Mouse (Mus musculus) A20 (cell line): Measurements from ENCODE around the gene Eaf1.
"Not testable (repeated sequence)": the region's sequence is repeated elsewhere in the genome, so short reads cannot be mapped to it uniquely, and the experiment has no call there.

Experiments
- DNase-seq: peaks from one replicate; pipeline ENCODE4 v3.0.0-alpha.2; 2011; ENCODE audit warnings: low read depth, low spot score

The Eaf1 gene

DNA sequence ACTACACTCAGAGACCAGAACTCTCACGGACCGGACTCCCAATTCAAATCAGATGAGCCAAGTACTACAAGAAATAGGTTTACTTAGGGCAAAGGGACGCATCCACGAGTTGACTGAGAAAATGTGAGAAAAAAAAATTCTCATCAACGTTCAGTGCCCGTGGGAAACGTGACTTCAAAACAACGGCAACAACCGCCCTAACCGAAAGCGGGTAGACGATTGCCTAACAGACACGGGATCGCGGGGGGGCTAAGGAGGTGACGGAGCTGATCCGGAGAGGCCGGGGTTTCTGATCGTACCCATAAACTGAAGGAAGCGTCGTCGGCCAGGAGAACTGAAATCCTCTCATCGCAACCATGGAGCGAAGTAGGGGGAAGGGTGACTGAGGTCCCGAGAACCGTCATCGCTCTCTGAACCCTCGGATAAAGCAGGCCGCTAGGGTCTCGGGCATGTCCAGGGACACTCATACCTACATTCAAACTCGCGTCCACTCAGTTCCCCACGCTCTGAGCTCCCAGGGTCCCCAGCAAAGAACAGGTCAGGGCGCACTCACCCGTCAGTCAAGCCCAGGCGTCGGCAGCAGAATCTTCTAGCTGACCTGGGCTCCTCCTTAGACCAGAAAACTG lies at the start of gene Eaf1:
Gene Eaf1, plus strand, starts transcription at position 51 of the 626 bp plus-strand sequence.
- DNase-seq, result no peak

DNA sequence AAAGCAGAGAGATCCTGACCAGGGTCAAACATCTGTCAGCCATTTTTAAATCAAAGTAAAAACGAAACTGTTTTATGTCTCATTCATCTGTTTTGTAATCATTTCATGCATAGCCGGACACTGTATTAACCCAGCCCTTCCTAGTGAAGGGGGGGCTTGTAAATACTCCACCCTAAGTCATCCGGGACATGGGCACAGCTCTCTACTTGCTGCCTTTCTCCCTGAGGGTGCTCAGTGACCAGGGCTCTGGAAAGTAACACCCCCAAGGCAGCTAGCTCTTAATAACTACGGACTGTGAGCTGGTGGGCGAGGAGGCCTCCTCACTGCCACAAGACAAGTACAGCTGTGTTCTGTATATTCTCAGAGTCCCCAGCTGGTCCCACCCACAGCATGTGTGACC lies 45.2 kb upstream of the Eaf1 start:
- DNase-seq, result peak; percentile 71

DNA sequence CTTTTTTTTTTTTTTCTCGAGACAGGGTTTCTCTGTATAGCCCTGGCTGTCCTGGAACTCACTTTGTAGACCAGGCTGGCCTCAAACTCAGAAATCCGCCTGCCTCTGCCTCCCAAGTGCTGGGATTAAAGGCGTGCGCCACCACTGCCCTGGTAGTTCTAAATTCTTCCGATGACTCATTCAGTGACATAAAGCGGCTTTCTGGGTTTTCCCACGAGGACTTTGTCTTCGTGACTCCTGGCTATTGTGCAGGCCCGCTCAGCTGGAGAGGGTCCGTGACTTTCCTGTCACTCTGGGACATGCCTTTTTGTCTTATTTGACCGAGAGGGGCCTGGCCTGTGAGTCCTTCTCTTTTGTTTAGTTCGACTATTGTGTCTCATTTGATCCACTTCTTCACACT lies 40.3 kb upstream of the Eaf1 start:
- DNase-seq, result not testable (repeated sequence)

DNA sequence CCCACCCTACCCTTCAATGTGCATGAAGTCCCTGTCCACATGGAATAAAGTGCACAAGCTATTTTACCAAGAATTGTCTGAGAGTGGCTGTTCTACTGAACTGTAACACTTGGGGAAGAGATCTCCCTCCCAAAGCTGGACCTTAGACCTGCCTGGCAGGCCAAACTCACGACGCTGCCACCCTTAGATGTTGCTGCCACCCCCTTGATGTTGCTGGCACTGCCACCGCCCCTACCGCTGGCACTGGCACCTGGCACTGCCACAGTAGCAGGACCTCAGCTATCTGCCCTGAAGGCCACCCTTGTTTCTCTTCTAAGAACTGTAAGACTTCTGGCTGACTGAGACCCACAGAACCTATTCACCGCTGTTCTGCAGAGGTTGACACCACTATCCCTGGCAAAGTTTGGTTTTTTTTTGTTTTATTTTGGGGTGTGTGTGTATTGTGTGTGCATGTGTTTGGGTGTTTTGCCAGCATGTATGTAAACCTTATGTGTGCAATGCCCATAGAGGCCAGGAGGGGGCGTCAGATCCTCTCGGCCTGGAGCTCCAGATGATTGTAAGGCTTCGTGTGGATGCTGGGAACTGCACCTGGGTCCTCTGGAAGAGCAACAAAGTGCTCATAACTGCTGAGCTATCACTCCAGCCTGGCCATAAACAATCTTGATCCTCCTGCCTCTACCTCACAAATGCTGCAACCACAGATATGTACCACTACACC lies 39.2 kb upstream of the Eaf1 start:
- DNase-seq, result peak; percentile 18

DNA sequence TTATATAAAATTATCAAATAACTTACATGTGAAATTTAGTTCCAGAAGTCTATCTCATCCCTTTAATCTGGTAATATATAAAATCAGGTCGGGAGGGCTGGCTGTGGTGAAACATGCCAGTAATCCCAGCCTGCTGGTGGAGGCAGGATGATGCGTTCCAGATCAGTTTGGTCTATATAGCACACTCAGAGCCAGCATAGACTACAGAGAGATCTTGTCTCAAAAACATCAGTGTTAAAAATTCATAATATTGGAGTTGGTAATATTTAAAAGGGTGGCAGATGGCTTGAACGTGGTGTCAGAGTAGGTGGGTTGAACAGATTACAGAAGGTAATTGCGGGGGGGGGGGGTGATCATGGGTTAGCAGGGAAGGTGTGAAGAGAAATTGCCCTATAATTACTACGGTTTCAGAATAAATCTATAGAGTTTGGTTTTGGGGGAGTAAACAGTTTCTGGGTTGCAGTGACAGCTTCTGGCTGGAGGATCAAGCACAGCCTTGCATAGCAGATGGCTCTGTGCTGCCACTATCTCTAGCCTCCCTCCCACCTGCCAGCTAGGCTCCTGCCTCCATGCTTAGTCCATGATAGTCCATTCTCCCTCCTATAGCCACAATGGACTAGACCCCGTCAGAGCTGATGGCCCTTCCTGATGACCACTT lies 38.0 kb upstream of the Eaf1 start:
- DNase-seq, result no peak

DNA sequence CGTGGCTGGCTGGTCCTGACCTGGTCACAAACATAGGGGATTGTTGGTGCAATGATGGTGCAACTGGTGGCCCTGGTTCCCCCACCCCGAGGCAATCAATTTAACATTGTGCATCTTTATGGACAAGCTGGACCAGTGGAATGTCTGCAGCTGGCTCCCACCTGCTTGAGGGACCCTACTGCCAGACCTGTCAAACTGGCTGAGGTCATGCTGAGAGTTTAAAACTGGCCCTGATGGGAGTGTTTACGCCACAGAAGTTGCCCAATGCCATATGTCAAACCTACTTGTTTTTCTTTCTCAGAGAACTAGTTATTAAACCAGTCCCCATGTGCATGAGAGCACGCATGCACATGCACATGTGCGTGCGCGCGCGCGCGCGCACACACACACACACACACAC lies 36.2 kb upstream of the Eaf1 start:
- DNase-seq, result no peak

DNA sequence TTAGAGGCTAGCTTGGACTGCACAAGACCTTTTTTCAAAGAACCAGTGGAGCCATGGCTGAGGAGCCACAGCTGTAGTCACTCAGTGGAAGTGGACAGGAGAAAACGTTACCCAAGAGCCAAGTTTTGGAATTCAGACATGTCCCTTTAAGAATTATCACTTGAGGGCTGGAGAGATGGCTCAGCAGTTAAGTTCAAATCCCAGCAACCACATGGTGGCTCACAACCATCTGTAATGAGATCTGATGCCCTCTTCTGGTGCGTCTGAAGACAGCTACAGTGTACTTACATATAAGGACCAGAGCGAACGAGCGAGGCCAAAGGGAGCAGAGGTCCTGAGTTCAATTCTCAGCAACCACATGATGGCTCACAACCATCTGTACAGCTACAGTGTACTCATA lies 32.0 kb upstream of the Eaf1 start:
- DNase-seq, result peak; percentile 40

DNA sequence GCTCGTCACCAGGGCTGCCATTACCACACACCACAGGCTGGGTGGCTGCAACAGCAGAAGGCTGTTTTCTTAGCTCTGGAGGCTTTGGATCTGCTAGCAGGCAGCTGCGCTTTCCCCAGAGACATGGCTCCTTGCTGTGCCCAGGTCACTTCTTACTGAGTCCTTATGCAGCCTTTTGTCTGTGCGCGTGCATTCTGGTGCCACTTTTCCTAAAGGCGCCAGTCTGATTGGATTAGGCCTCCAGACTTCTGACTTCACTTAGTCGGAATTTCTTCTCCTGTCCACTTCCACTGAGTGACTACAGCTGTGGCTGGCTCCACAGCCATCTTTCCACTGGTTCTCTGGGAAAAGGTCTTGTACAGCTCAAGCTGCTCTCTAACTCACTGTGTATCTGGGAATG lies 31.3 kb upstream of the Eaf1 start:
- DNase-seq, result no peak

DNA sequence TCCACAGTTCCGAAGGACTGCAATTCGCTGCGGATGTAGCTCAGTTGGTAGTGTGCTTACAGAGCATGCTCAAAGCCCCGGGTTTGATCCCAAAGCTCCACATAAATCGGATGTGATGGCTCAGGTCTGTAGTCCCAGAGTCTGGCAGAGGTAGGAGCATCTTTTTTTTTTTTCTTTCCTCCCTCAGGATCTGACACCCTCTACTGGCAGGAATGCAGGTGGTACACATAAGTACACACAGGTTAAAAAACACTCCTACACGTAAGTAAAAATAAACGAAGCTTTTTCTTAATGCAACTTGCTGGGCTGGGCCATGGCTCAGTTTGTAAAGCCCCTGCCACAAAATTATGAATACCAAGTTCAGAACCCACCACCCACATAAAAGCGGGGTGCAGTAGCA lies 30.0 kb upstream of the Eaf1 start:
- no peak for DNase-seq

DNA sequence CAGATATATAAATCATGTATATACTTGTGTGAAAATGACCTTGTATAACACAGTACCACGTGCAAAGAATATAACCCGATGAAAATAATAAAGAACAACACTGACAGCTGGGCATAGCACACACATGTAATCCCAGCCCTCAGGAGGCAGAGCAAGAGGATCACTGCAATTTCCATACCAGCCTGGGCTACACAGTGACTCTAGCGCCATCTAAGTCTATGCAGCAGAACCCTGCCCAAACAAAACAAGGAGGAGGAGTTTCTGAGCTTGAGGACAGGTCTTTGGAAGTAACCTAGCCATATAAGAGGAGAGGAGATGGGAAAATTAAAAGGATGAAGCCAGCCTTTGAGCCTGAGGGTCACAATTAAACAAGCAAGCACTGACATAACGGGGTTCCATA lies 24.5 kb upstream of the Eaf1 start:
- DNase-seq, result peak; percentile 15

DNA sequence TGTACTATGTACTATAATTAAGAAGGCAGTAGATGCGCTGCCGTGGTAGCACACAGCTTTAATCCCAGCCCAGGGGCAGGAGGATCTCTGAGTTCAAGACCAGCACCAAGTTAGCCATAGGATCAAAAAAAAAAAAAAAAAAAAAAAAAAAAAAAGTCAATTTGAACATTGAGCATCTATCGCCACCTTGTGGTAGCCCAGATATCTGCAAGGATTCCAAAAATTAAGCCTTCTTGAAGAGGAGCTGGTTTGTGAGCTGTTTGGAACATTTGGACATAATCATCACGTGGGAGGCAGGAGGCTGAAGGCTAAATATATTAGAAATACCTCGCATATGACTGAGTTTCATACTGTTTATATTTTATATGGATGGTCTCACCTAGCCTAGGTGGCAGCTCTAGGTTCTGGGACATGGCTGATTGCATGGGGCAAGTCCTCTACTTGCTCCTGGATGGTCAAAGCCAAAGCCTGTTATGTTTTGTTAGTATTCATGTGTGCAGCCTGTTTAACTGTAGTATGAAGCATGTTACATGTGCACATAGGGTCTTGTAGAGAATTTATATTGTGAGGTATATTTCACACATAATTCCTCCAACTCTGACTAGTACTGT lies 21.6 kb upstream of the Eaf1 start:
- peak; percentile 74 for DNase-seq

DNA sequence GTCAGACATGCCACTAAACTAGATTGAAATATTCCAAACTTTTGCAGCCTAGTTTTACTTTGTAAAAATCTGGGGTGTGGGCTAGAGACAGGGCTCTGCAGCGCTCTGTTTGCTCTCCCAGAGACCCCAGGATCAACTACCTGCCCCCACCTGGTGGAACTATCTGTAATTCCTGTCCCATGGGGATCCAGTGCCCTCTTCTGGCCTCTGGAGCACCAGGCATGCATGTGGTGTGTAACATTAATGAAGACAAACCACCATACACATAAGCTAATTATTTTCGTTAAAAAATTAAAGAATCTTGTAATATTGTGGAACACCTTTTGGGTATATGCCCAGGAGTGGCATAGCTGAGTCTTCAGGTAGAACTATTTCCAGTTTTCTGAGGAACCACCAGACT lies 20.9 kb upstream of the Eaf1 start:
- peak; percentile 12 for DNase-seq

DNA sequence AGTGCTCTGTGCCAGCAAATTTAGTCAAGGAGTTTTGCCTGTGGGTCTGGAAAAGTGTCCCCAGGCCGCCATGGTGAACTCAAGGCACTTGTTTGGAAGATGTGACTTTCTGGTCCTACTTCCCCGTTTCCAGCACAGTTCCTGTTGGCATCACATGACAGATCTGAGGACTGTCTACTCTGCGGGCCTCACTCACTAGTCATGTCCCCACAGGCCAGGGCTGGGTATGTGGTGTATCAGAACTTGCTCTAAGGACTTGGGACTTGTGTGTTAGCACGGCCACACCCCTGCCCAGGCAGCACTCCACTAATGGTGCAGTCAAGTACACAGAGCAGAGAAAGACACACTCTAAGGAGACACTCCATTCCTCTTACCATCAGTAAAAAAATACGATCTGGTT lies 11.8 kb upstream of the Eaf1 start:
- no peak for DNase-seq

DNA sequence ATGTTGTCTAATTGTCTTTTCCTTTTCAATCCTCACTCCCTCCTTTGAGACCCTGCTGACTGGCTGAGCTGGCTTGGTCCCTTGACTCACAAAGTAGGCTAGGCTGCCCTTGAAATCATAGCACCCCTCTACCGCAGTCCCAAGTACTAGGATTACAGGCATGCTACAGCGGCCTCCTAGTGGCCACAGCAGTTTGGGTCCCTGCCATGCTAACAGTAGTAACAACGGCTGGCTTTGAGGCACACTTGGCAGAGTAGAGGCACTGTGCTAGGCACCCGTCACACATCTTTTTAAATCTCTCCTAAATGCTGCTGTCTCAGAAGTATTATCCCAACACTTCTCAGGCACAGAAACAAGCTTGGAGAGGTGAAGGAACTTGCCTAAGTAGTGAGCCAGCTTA lies 7.7 kb upstream of the Eaf1 start:
- no peak for DNase-seq

DNA sequence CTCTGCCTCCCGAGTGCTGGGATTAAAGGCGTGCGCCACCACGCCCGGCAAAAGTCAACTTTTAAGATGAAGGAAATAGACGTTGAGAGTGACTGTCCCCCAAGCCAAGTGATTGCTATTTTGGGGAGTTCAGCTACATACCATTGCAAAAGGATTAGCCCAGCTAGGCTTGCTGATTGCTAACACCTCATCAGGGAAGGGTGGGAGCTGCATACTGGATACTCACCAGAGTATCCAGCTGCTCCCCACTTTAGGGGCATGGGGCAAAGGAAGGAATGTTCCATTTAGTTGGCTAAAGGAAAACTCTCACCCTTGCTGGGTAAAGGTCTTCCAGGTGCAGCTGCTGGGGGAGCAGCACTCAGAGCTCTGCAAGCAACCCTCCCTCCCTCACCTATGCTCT lies 6.1 kb upstream of the Eaf1 start:
- no peak for DNase-seq

DNA sequence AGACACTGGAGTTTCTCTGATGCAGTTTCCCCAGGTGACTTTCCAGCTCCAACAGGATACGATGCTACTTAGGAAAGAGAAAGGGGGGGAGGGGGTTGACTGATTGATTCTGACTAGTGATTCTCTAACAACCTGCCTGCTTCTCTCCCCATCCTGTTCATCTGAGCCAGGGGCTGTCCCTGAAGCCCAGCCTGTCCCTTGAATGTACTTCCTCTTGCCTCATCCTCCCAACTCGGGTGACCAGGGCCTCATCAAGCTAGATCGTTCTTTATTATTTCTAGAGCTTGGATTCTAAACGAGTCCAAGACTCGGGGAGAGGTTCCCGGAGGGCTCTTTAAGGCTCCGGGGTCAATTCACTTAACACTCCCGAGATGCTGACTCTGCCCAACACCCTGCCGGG lies 298 bp upstream of the Eaf1 start:
- peak; percentile 66 for DNase-seq

DNA sequence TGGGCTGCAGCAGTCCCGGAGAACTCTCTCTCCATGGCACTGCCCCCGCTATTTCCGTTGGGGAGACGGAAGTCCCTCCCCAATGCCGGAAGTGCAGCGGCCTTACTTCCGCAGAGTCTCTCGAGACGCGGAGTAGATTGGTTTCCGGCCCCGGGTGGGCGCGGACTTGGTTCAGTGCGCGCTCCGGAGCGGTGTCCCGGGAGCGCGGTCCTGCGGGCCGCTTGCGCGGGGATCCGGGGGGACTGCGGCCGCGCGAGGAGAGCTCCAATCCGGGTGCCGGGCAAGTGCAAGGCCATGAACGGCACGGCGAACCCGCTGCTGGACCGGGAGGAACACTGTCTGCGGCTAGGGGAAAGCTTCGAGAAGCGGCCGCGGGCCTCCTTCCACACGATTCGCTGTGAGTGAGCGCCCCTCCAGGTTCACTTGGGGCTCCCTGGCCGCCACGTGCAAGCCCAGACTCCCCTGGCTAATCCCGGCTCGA lies 816 bp downstream of the Eaf1 start, which contains the start of gene Mettl6:
Gene Mettl6, minus strand, starts transcription at position 66 of the 481 bp plus-strand sequence.
- DNase-seq, result peak; percentile 94

DNA sequence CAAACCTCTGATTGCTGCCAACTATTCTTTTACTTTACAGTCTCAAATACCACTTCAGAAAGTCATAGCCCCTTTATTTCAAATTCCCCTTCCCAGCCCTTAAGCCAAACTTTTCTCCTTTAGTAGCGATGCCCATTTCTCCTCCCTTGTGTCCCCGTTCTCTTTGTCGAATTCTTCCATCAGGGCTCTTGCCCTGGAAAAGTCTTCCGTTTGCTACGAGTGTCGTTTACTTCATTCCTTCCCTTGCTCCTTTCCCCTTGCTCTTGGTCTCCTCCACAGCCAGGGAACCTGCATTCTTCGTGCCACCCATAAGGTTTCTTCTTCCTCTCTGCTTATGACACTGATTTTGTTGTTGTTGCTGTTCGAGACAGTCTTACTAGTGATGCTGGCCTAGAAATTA lies 1.3 kb downstream of the Eaf1 start:
- DNase-seq, result peak; percentile 24

DNA sequence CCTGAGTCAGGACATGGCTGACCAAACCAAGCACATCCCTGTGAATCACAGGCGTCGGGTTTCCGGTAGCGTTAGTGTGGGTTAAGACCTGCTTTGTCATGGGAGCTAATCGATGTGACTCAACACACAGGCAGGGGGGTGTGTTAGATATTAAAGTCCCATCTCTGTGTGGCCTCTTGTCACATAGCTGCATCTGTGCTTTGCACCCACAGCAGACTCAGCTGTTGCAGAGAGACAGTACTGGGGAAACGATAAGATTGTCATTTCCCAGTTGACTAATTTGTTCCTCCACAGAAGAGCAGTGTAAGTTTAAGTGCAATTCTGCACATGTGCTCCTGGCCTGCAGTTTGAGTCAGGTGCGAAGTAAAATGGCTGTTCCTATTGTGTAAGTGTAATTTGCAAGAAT lies 2.0 kb downstream of the Eaf1 start:
- DNase-seq, result peak; percentile 46

DNA sequence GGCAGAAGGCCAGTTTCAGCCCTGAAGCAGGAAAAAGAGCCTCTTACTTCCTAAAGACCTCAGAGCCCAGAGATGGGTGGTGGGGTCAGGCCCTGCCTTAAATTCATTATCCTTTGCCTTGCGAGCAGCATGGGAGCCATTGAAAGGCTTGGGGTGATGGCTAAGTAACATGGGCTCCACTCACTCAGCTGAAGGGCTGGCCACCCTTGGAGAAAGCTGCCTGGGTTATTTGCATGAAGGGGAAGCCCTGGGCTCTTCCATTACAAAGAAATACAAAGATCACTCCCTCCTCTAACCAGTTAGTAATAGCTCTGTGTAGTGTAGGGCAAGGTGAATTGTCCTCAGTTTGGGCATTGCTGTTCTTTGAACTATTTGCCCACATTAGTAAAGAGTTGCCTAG lies 5.3 kb downstream of the Eaf1 start:
- peak; percentile 30 for DNase-seq

DNA sequence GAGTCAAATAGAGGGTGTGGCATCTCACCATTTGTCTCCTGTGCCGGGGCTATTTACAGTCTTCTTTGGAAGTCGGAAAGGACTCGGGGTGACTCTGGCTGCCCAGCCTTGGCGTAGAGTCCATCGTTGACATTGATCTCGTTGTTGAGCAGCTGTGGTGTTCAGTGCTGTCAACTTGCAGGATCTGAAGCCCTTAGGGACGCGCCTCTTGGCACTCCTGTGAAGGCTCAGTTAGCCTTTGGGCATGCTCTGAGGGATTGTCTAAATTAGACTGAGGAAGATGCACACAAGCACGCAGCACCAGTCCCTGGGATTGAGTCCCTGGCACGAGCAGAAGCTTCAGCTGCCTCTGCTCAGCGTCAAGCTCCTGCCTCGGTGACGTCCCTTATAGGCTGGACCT lies 9.2 kb downstream of the Eaf1 start:
- DNase-seq, result no peak

DNA sequence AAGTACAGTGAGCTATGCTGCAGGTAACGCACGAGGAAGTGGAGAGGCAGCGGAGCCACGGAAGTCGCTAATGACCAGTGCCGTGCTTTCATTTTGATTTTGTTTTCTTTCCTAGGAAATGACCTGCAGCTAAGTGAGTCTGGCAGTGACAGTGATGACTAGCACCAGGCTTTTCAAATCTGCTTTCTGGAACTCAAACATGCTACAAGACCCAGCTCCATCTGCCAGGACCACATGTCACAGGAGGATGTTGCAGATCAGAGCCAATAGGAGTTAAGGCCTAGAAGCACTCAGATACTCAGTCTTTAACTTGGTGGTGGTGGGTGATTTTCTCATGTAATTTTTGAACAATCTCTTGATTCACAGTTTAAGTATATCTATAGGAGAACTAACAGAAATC lies 12.3 kb downstream of the Eaf1 start:
- DNase-seq, result no peak
